Mouse (Mus musculus) layer of hippocampus, postnatal 25 days (tissue): ENCODE data around the gene Hmgn1. TPM values are rescaled to one million over a fixed set of nuclear protein-coding genes. Genes with fewer than 3 reads are reported as not detected.

Experiments
- total RNA-seq, 2 experiments: library from RNA; stranded (reverse); gene quantifications; 2 replicates each; pipeline ENCODE4 v1.2.3; 2021

Gene Hmgn1
- total RNA-seq, 2 experiments from 2014 or later: 64.8 to 77.2 TPM

Other genes starting within 250 kb of the Hmgn1 start
- 10 to 100 TPM; 16.7 to 18.7 TPM for gene Psmg1, start 136.8 kb downstream of the Hmgn1 start, total RNA-seq
- 100 to 1,000 TPM; 120 to 147 TPM for gene Brwd1, start 45.2 kb downstream of the Hmgn1 start, total RNA-seq
- 10 to 100 TPM; 58.1 to 75.6 TPM for gene Wrb, start 17.7 kb upstream of the Hmgn1 start, total RNA-seq
- 1 to 10 TPM; 1.5 to 2.3 TPM for gene Lca5l, start 64.5 kb upstream of the Hmgn1 start, total RNA-seq
- gene Sh3bgr, start 72.7 kb upstream of the Hmgn1 start, total RNA-seq: 1 to 10 TPM; 2.3 to 2.7 TPM
- gene B3galt5, start 108.1 kb upstream of the Hmgn1 start, total RNA-seq: 10 to 100 TPM; 35.7 to 47.2 TPM